Mouse (Mus musculus): ENCODE measurements at regions not wholly inside any gene's neighbourhood (a gene's known extent, or its start where the extent isn't known, plus 50 kb on each side); places are given as distances from the start of the nearest gene placed in this dataset.

GRCm38 (mm10) chr2:46468936-46469629 is 1351.9 kb upstream of the Zeb2 start:
- DNase-seq, result no peak

DNA sequence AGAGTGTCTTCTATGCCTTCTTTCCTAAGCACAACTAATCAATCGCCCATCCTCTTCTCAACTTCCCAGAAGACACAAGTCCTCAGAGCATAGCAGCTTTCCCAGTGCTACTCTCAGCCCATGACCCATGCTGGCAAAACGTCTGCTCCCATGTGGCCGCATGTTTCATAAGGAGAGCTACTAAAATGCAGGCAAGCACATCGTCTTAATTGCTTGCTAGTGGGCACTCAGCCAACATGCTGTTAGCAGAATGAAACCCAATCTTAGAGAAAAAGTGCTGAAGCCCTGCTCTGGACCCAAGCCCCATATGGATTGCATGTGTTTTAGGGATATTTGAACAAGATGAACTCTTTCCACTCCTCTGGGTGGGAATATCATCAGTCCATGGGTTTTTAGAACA is 1348.2 kb upstream of the Zeb2 start:
- no peak for DNase-seq

GRCm38 (mm10) chr2:46464913-46465312 is 1347.7 kb upstream of the Zeb2 start:
- DNase-seq, result no peak

GRCm38 (mm10) chr2:46462670-46463069 is 1345.5 kb upstream of the Zeb2 start:
- no peak for DNase-seq

DNA sequence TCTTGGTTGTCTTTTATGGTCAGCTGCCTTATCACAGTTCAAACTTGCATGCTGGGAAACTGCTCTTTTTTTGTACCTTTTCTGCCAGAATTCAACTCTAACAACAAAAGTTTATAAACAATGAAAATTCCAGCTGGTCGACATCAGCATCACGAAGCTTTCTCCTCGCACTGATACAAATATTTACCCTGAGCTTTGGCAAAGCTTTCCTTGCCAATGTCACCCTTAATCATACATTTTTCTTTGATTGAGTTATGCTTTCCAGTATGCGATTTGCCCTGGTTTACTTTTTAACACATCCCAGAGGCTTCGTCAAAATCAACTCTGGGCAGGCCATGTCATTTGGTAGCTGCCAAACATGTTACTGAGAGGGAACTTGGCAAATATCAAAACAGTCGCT is 1333.5 kb upstream of the Zeb2 start:
- no peak for DNase-seq

GRCm38 (mm10) chr2:46445306-46445705 is 1328.1 kb upstream of the Zeb2 start:
- DNase-seq, result no peak

- peak; percentile 21 for DNase-seq
Observed at GRCm38 (mm10) chr2:46443686-46444180, 1326.5 kb upstream of the Zeb2 start.

- peak; percentile 21 for DNase-seq
Observed at GRCm38 (mm10) chr2:46443061-46443685, 1326.0 kb upstream of the Zeb2 start.

DNA sequence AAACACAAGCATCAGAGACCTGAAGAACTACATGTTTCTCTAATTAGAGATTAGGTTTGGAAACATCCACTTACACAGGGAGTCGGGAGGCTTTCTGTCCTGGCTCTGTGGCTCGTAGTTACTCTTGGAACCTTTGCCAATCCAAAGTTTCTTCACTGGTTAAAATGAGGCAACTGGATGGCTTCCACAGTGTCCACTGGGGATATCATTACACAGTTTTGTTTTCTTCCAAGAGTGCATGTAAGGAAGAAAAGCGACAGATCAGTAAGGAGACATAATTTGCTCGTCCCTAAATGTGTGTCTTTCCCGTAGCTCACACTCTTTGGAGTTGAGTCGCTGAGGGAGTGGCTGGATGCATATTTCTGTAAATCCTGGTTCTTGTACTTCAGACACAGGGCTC is 1325.4 kb upstream of the Zeb2 start:
- peak; percentile 21 for DNase-seq

- DNase-seq, result no peak
Observed at GRCm38 (mm10) chr2:46441927-46442326, 1324.7 kb upstream of the Zeb2 start.

DNA sequence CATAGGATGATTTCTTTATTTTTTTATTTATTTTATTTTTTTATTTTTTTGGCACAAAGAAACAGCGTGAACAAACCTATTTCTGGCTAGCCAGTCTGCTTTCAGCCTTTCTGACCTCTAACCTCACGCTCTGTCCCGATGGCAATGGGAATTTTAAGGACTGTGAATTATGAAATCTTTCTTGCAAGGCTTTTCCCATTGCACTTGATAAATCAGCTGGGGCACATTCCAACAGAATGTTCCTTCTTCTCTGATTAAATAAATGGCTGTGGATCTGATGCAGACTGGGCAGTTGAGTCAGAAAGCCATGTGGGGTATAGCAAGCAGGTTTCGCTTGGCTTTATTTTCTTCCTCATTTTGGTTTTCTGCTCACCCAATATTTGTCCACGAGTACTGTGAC is 1324.2 kb upstream of the Zeb2 start:
- no peak for DNase-seq

GRCm38 (mm10) chr2:46440038-46440437 is 1322.8 kb upstream of the Zeb2 start:
- no peak for DNase-seq

GRCm38 (mm10) chr2:46418281-46418680 is 1301.1 kb upstream of the Zeb2 start:
- DNase-seq, result no peak

DNA sequence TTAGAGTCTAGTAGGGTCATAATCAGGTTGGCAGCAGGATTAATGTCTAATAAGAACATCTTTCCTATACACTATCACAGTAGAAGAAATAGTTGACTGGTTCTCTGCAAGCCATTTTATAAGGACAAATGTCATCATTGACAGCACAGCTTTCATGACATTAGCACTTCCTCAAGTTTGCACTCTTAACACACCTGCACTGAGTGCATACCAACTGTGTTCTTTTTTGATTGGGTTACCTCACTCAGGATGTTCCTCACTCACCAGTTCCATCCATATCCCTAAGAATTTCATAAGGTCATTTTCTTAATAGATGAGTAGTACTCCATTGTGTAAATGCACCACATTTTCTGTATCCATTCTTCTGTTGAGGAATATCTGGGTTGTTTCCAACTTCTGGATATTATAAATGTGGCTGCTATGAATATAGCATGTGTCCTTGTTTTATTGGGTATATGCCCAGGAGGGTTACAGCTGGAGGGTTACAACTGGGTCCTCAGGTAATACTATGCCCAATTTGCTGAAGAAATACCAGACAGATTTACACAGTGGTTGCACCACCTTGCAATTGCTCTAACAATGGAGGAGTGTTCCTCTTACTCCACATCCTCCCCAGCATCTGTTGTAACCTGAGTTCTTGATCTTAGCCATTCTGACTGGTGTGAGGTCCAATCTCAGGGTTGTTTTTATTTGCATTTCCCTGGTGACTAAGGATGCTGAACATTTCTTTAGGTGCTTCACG is 1285.3 kb upstream of the Zeb2 start:
- DNase-seq, result no peak

- no peak for DNase-seq
Observed at GRCm38 (mm10) chr2:46394161-46394560, 1277.0 kb upstream of the Zeb2 start.

- DNase-seq, result no peak
Observed at GRCm38 (mm10) chr2:46372847-46373461, 1255.8 kb upstream of the Zeb2 start.

DNA sequence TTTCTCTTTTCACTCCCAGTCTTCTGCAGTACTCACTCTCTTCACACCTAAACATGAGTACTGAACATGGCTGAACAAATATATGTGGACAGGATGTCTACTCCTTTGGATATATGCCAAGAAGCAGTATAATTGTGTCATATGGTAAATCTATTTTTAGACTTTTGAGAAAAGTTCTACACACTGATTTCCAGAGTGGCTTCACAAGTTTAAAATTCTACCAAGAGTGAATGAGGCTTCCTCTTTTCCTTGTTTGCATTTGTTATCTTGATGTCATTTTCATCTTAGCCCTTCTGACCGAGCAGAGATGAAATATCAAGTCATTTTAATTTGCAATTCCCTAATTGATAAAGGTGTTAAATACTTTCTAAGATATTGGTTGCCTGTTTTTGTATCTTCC is 1254.6 kb upstream of the Zeb2 start:
- no peak for DNase-seq

GRCm38 (mm10) chr2:46370949-46371348 is 1253.8 kb upstream of the Zeb2 start:
- DNase-seq, result no peak

- no peak for DNase-seq
Observed at GRCm38 (mm10) chr2:46368882-46369281, 1251.7 kb upstream of the Zeb2 start.

GRCm38 (mm10) chr2:46366135-46366485 is 1248.9 kb upstream of the Zeb2 start:
- DNase-seq, result no peak

DNA sequence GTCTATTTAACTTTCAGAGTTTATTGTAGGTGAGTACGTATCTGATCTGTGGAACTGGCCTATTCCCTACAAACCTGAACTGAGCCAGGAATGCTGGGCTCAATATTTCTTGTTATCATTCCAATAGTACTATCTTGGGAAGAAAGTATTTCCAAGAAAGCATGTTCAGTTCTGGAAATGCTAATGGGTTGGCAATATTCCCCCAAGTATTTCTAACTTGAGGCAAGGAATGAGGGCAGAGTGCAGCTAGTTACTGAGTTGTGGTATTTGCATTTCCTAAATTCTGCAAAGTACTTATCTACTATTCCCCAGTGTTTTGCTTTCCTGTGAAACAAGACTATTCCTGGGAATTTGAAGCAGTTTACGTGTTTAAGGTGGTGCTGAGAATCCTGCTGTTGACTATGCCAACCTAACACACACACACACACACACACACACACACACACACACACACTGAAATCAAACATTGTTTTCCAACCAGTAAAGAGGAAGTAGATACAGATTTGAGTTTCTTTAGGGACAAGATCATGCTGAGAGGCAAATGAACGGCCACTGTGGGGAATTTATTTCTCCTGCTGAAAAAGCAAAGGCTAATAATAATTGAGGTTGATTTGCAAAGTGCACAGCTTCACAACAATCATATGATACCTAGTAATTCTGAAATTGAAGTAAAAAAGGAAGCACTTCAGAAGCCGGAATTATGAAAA is 1248.4 kb upstream of the Zeb2 start:
- no peak for DNase-seq

DNA sequence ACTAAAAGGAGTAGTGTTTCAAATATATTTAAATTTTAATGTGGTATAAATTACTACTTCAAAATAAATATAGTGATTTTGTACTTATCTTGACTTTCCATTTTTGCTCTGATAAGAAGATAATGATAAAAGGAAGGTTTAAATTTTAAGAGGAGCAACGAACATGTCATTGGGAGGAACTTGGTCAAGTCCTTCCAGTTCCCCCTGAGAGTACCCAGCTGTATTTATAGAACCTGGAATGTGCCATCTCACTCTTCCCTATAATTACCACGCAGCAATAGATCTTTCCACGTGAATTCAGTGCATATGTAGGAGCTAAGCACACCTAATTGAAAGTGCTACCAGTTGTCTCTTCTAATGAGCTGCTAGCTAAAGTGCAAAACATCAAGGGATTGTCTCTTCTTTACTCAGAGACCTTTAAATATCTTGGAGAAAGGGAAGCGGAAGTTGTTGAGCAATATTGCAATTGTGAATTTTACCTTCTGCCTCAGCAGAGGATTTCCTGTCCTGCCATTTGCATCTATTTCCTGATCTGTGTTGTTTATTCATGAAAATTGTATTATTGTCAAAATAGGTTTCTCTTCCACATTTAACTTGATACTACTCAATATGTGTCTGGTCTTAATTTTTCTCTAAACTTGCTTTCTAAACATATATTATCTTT is 1243.0 kb upstream of the Zeb2 start:
- no peak for DNase-seq
